Mouse (Mus musculus): ENCODE measurements at regions not wholly inside any gene's neighbourhood (a gene's known extent, or its start where the extent isn't known, plus 50 kb on each side); places are given as distances from the start of the nearest gene placed in this dataset.
A peak's percentile ranks its signal among the peaks of the same experiment; 100 is the strongest.

- TF ChIP-seq POLR2A (IDR thresholded peaks at IDR 0.05; ENCODE audit: insufficient read length, low read depth) (no peak), MAX (IDR thresholded peaks at IDR 0.05; ENCODE audit: low read depth) (no peak), MYOD1 (IDR thresholded peaks at IDR 0.05; ENCODE audit: control insufficient read depth in 1 of 3, insufficient read length in 2 of 3, low read depth in 2 of 3) (no peak), USF1 (IDR thresholded peaks at IDR 0.05; ENCODE audit: low read depth) (peak; percentile 86), CEBPB (IDR thresholded peaks at IDR 0.05; ENCODE audit: insufficient read depth, poor library complexity, severe bottlenecking) (no peak)
Measured at GRCm38 (mm10) chr13:85430040-85430439, 141.1 kb upstream of the Rasa1 start.
